Mouse (Mus musculus): ENCODE results near the gene Ugt1a6a.
"Not testable (repeated sequence)": the region's sequence is repeated elsewhere in the genome, so short reads cannot be mapped to it uniquely, and the experiment has no call there.

The Ugt1a6a gene

GRCm38 (mm10) chr1:88135229-88135904 is 758 bp downstream of the Ugt1a6a start:
- DNase-seq (ENCODE audit: low spot score in 2 of 2): not testable (repeated sequence)

GRCm38 (mm10) chr1:88136646-88137045 is 2.0 kb downstream of the Ugt1a6a start:
- DNase-seq (ENCODE audit: low spot score in 2 of 2): no peak

GRCm38 (mm10) chr1:88137264-88137663 is 2.7 kb downstream of the Ugt1a6a start:
- no peak for DNase-seq (ENCODE audit: low spot score in 2 of 2)

- no peak for DNase-seq (ENCODE audit: low spot score in 2 of 2)
These were observed 3.5 kb downstream of the Ugt1a6a start for GRCm38 (mm10) chr1:88138145-88138544.

- DNase-seq (ENCODE audit: low spot score in 2 of 2): not testable (repeated sequence)
These were observed 5.9 kb downstream of the Ugt1a6a start for GRCm38 (mm10) chr1:88140492-88140891.

GRCm38 (mm10) chr1:88143966-88144675 is 9.5 kb downstream of the Ugt1a6a start:
- not testable (repeated sequence) for DNase-seq (ENCODE audit: low spot score in 2 of 2)

- DNase-seq (ENCODE audit: low spot score in 2 of 2): not testable (repeated sequence)
These were observed 10.7 kb downstream of the Ugt1a6a start for GRCm38 (mm10) chr1:88145278-88145677.

GRCm38 (mm10) chr1:88150133-88150532 is 15.5 kb downstream of the Ugt1a6a start:
- DNase-seq (ENCODE audit: low spot score in 2 of 2): not testable (repeated sequence)

- DNase-seq (ENCODE audit: low spot score in 2 of 2): peak in 1 of 2 experiments; percentile 53
These were observed 23.8 kb downstream of the Ugt1a6a start for GRCm38 (mm10) chr1:88158430-88158829.

- DNase-seq (ENCODE audit: low spot score in 2 of 2): no peak
These were observed 31.1 kb downstream of the Ugt1a6a start, which contains the start of gene Ugt1a5 for GRCm38 (mm10) chr1:88165711-88166110. TSS of gene Ugt1a5 (plus strand) at chr1:88166012.

GRCm38 (mm10) chr1:88172190-88172589 is 37.6 kb downstream of the Ugt1a6a start:
- not testable (repeated sequence) for DNase-seq (ENCODE audit: low spot score in 2 of 2)

- DNase-seq (ENCODE audit: low spot score in 2 of 2): no peak
These were observed 45.0 kb downstream of the Ugt1a6a start for GRCm38 (mm10) chr1:88179657-88180056.

GRCm38 (mm10) chr1:88186325-88186935 is 51.8 kb downstream of the Ugt1a6a start:
- no peak for DNase-seq (ENCODE audit: low spot score in 2 of 2)

- DNase-seq (ENCODE audit: low spot score in 2 of 2): no peak
These were observed 57.5 kb downstream of the Ugt1a6a start for GRCm38 (mm10) chr1:88192136-88192535.

GRCm38 (mm10) chr1:88195687-88196086 is 61.1 kb downstream of the Ugt1a6a start:
- DNase-seq (ENCODE audit: low spot score in 2 of 2): no peak

GRCm38 (mm10) chr1:88197443-88197842 is 62.8 kb downstream of the Ugt1a6a start:
- DNase-seq (ENCODE audit: low spot score in 2 of 2): no peak

- DNase-seq (ENCODE audit: low spot score in 2 of 2): no peak
These were observed 65.4 kb downstream of the Ugt1a6a start for GRCm38 (mm10) chr1:88199996-88200395.

GRCm38 (mm10) chr1:88200456-88200855 is 65.8 kb downstream of the Ugt1a6a start, which contains the start of gene Ugt1a2:
TSS of gene Ugt1a2 (plus strand) at chr1:88200601.
- DNase-seq (ENCODE audit: low spot score in 2 of 2): no peak

- DNase-seq (ENCODE audit: low spot score in 2 of 2): peak in 1 of 2 experiments; percentile 39
These were observed 70.8 kb downstream of the Ugt1a6a start, which contains the start of gene Dnajb3 for GRCm38 (mm10) chr1:88205294-88205922. TSS of gene Dnajb3 (minus strand) at chr1:88205782.

GRCm38 (mm10) chr1:88206843-88207479 is 72.4 kb downstream of the Ugt1a6a start:
- no peak for DNase-seq (ENCODE audit: low spot score in 2 of 2)

GRCm38 (mm10) chr1:88211812-88212211 is 77.2 kb downstream of the Ugt1a6a start, which contains the start of gene Ugt1a1:
TSS of gene Ugt1a1 (plus strand) at chr1:88211959.
- peak; percentile 73 to 79 for DNase-seq (ENCODE audit: low spot score in 2 of 2)
